Mouse (Mus musculus): ENCODE measurements around the gene Aimp2.
A peak's percentile ranks its signal among the peaks of the same experiment; 100 is the strongest.

Gene Aimp2

GRCm38 (mm10) chr5:143902111-143902510 is 7.5 kb downstream of the Aimp2 start:
- no peak for DNase-seq (ENCODE audit: low spot score)

- no peak for DNase-seq (ENCODE audit: low spot score)
Measured at GRCm38 (mm10) chr5:143897635-143898330, 11.9 kb downstream of the Aimp2 start, which contains the start of gene Ankrd61. Ankrd61 (minus strand) TSS chr5:143897685.

GRCm38 (mm10) chr5:143893396-143893795 is 16.3 kb downstream of the Aimp2 start:
- no peak for DNase-seq (ENCODE audit: low spot score)

GRCm38 (mm10) chr5:143892255-143892886 is 17.3 kb downstream of the Aimp2 start:
- peak; percentile 25 for DNase-seq (ENCODE audit: low spot score)

- peak; percentile 78 for DNase-seq (ENCODE audit: low spot score)
Measured at GRCm38 (mm10) chr5:143890741-143891140, 18.9 kb downstream of the Aimp2 start.

- no peak for DNase-seq (ENCODE audit: low spot score)
Measured at GRCm38 (mm10) chr5:143885274-143885673, 24.4 kb downstream of the Aimp2 start.

GRCm38 (mm10) chr5:143874571-143874970 is 35.1 kb downstream of the Aimp2 start:
- no peak for DNase-seq (ENCODE audit: low spot score)

GRCm38 (mm10) chr5:143871547-143872169 is 38.0 kb downstream of the Aimp2 start:
- DNase-seq (ENCODE audit: low spot score) = no peak
